Mouse (Mus musculus): Measurements from ENCODE around the gene Gm4064.
"Not testable (repeated sequence)": the region's sequence is repeated elsewhere in the genome, so short reads cannot be mapped to it uniquely, and the experiment has no call there.

Gene Gm4064

DNA sequence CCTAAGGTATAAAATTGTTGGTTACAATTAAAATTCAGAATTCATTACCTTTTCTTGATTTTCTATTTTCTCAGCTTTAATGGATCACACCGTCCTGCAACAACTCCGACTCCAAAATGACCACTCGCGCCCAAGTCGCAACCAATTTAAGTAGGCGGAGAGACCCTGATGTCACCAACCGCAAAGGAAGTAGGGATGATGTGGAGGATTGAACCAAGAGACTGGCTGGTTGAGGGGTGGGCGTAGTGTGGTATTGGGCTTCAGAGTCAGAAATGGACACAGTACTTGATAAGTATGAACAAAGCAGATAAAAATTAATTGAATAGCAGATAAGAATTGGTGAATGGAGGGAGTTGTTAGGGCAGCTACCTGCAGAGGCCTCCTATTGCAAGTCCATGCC is at the start of gene Gm4064:
Gene Gm4064 (minus strand): TSS at position 101 of the 400 bp plus-strand sequence.
- not testable (repeated sequence) for DNase-seq (ENCODE audit: low spot score in 2 of 2)

DNA sequence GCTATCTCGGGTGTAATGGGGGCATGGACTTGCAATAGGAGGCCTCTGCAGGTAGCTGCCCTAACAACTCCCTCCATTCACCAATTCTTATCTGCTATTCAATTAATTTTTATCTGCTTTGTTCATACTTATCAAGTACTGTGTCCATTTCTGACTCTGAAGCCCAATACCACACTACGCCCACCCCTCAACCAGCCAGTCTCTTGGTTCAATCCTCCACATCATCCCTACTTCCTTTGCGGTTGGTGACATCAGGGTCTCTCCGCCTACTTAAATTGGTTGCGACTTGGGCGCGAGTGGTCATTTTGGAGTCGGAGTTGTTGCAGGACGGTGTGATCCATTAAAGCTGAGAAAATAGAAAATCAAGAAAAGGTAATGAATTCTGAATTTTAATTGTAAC is 34.4 kb upstream of the Gm4064 start, which contains the start of the genes Rbmy and Gm10256:
Gene Rbmy (plus strand): TSS at position 301 of the 400 bp plus-strand sequence.
Gene Gm10256 (plus strand): TSS at position 320 of the 400 bp plus-strand sequence.
- DNase-seq (ENCODE audit: low spot score in 2 of 2), result not testable (repeated sequence)
